ENCODE assay signal across 24 mouse cellular contexts in genomic region chr7:133899391-133899790, GRCm38 (mm10).
"Had no signal": no experiment of that assay in that cellular context is flagged by ENCODE, and none has a peak within 500 bp of the region (broad histone marks: within the 10 kb centered on the region; RNA-seq: fewer than 3 reads in every experiment).

No protein-coding gene starts in this region.

- H3K9me3 ChIP-seq: heart, embryonic 12.5 days; hindbrain, embryonic 10.5 days; hindbrain, embryonic 12.5 days; limb, embryonic 10.5 days; limb, embryonic 12.5 days had no signal

- DNase-seq: gastrocnemius, adult 2 months; gastrocnemius, postnatal 10 days; gastrocnemius, postnatal 25 days; heart, postnatal 10 days; heart, postnatal 4 days; kidney, adult 18-20 months; kidney, adult 8-10 months; kidney, postnatal 10 days; kidney, postnatal 25 days; kidney, postnatal 4 days; liver had no signal

- H3K4me2 ChIP-seq: heart, embryonic 12.5 days; hindbrain, embryonic 12.5 days; hindbrain, embryonic 14.5 days; limb, embryonic 12.5 days; liver, embryonic 11.5 days had no signal

- H3K36me3 ChIP-seq: heart, embryonic 12.5 days; hindbrain, embryonic 10.5 days; hindbrain, embryonic 12.5 days; limb, embryonic 10.5 days; limb, embryonic 12.5 days had no signal

- ATAC-seq: forebrain, embryonic 16.5 days; hindbrain, embryonic 16.5 days; inflammation-experienced regulatory T-cells, adult 6 months; intestine, embryonic 16.5 days had no signal

- H3K4me1 ChIP-seq: hindbrain, embryonic 10.5 days; hindbrain, embryonic 12.5 days; limb, embryonic 10.5 days; limb, embryonic 12.5 days had no signal

- H3K9ac ChIP-seq: heart, embryonic 12.5 days; hindbrain, embryonic 12.5 days; hindbrain, embryonic 14.5 days; limb, embryonic 12.5 days had no signal

- H3K4me3 ChIP-seq: gastrocnemius, adult 2 months; heart, embryonic 12.5 days; hindbrain, embryonic 10.5 days; hindbrain, embryonic 12.5 days; layer of hippocampus, adult 2 months; left cerebral cortex, adult 2 months; limb, embryonic 10.5 days; limb, embryonic 12.5 days had no signal

- H3K27me3 ChIP-seq: heart, embryonic 12.5 days; hindbrain, embryonic 12.5 days; limb, embryonic 12.5 days had no signal

- H3K27ac ChIP-seq: gastrocnemius, adult 2 months; hindbrain, embryonic 10.5 days; hindbrain, embryonic 12.5 days; hindbrain, embryonic 14.5 days; layer of hippocampus, adult 2 months; left cerebral cortex, adult 2 months; limb, embryonic 10.5 days; limb, embryonic 12.5 days had no signal
